Mouse (Mus musculus): ENCODE measurements around the gene Efhd1. TPM values are rescaled to one million over a fixed set of nuclear protein-coding genes. Genes with fewer than 3 reads are reported as not detected.

The Efhd1 gene
- total and polyA plus RNA-seq, 3 experiments = 0.15 TPM; not detected in 2

- Histone ChIP-seq H3K9ac (ENCODE audit: control insufficient read depth, low read depth, low read length, poor library complexity, severe bottlenecking) (no peak overlapping the region), H3K27me3 (ENCODE audit: control insufficient read depth in 1 of 2, insufficient read depth in 2 of 2, low read length in 2 of 2) (peaks cover 5 to 9% of the 10 kb centered on the region in 2 experiments), H3K79me2 (ENCODE audit: control insufficient read depth, insufficient read depth, low read length, poor library complexity) (no peaks in the 10 kb centered on the region), H3K4me1 (ENCODE audit: control insufficient read depth in 1 of 2, insufficient read depth in 2 of 2, low read length in 2 of 2) (no peaks in the 10 kb centered on the region), H3K36me3 (ENCODE audit: control insufficient read depth in 1 of 2, insufficient read depth in 2 of 2, low read length in 2 of 2) (no peaks in the 10 kb centered on the region), H3K4me3 (ENCODE audit: control insufficient read depth in 1 of 2, insufficient read depth in 1 of 2, low read depth in 2 of 2, low read length in 2 of 2) (no peak overlapping the region), H3K27ac (ENCODE audit: control insufficient read depth, low read depth, low read length) (no peak overlapping the region), H3K9me3 (replicated peaks; ENCODE audit: insufficient read depth, low read length) (no peaks in the 10 kb centered on the region)
- DNase-seq (ENCODE audit: low read depth, low spot score) = no peak
- TF ChIP-seq ETS1 (IDR thresholded peaks at IDR 0.05; ENCODE audit: low read depth, low read length) (no peak), TBP (IDR thresholded peaks at IDR 0.05; ENCODE audit: low read depth, low read length) (no peak), BHLHE40 (IDR thresholded peaks at IDR 0.05; ENCODE audit: borderline replicate concordance, low read depth, low read length) (no peak), KAT2A (conservative IDR thresholded peaks at IDR 0.05; ENCODE audit: low read depth, low read length) (no peak), NRF1 (IDR thresholded peaks at IDR 0.05; ENCODE audit: insufficient read depth, low read depth, low read length, poor library complexity, severe bottlenecking) (no peak), POLR2A (IDR thresholded peaks at IDR 0.05; ENCODE audit: control insufficient read depth in 1 of 2, insufficient read depth in 1 of 2, low read depth in 1 of 2, low read length in 2 of 2, poor library complexity in 1 of 2) (no peak), MEF2A (IDR thresholded peaks at IDR 0.05; ENCODE audit: extremely low read depth, insufficient replicate concordance, low read depth, low read length, poor library complexity, severe bottlenecking) (no peak), MAZ (IDR thresholded peaks at IDR 0.05; ENCODE audit: low read depth, low read length) (no peak), POLR2AphosphoS2 (IDR thresholded peaks at IDR 0.05; ENCODE audit: low read length) (no peak)
Measured at GRCm38 (mm10) chr1:87276056-87276455, 11.9 kb downstream of the Efhd1 start.

- Histone ChIP-seq H3K79me2 (ENCODE audit: control insufficient read depth, insufficient read depth, low read length, poor library complexity) (no peaks in the 10 kb centered on the region), H3K36me3 (ENCODE audit: control insufficient read depth in 1 of 2, insufficient read depth in 2 of 2, low read length in 2 of 2) (no peaks in the 10 kb centered on the region), H3K27me3 (ENCODE audit: control insufficient read depth in 1 of 2, insufficient read depth in 2 of 2, low read length in 2 of 2) (peaks cover 3 to 5% of the 10 kb centered on the region in 2 experiments), H3K9me3 (replicated peaks; ENCODE audit: insufficient read depth, low read length) (no peaks in the 10 kb centered on the region), H3K4me3 (ENCODE audit: control insufficient read depth in 1 of 2, insufficient read depth in 1 of 2, low read depth in 2 of 2, low read length in 2 of 2) (no peak overlapping the region), H3K27ac (ENCODE audit: control insufficient read depth, low read depth, low read length) (no peak overlapping the region), H3K4me1 (ENCODE audit: control insufficient read depth in 1 of 2, insufficient read depth in 2 of 2, low read length in 2 of 2) (peaks cover 0 to 7% of the 10 kb centered on the region in 2 experiments; a peak in 1 of 4 replicates), H3K9ac (ENCODE audit: control insufficient read depth, low read depth, low read length, poor library complexity, severe bottlenecking) (no peak overlapping the region)
- TF ChIP-seq UBTF (IDR thresholded peaks at IDR 0.05; ENCODE audit: borderline replicate concordance, insufficient read depth, low read depth, low read length) (no peak), E2F4 (IDR thresholded peaks at IDR 0.05; ENCODE audit: borderline replicate concordance, low read depth, low read length) (no peak), POLR2AphosphoS5 (IDR thresholded peaks at IDR 0.05; ENCODE audit: borderline replicate concordance, low read depth, low read length) (no peak), POLR2AphosphoS2 (IDR thresholded peaks at IDR 0.05; ENCODE audit: low read length) (no peak), CHD2 (IDR thresholded peaks at IDR 0.05; ENCODE audit: low read length) (no peak), RCOR1 (IDR thresholded peaks at IDR 0.05; ENCODE audit: low read depth, low read length) (no peak), SIN3A (IDR thresholded peaks at IDR 0.05; ENCODE audit: low read length) (no peak), MAFK (IDR thresholded peaks at IDR 0.05; ENCODE audit: borderline replicate concordance, low read depth, low read length) (no peak), CHD1 (IDR thresholded peaks at IDR 0.05; ENCODE audit: low read depth, low read length) (no peak), MYB (IDR thresholded peaks at IDR 0.05; ENCODE audit: low read depth, low read length) (no peak), HCFC1 (IDR thresholded peaks at IDR 0.05; ENCODE audit: low read depth, low read length) (no peak), USF2 (IDR thresholded peaks at IDR 0.05; ENCODE audit: borderline replicate concordance in 1 of 2, insufficient read depth in 1 of 2, low read depth in 1 of 2, low read length in 2 of 2) (no peak), BHLHE40 (IDR thresholded peaks at IDR 0.05; ENCODE audit: borderline replicate concordance, low read depth, low read length) (no peak)
- DNase-seq (ENCODE audit: low read depth, low spot score) = no peak
Measured at GRCm38 (mm10) chr1:87280281-87280680, 16.1 kb downstream of the Efhd1 start.
